Mouse (Mus musculus): ENCODE results near the gene Sectm1b. TPM values are rescaled to one million over a fixed set of nuclear protein-coding genes. Genes with fewer than 3 reads are reported as not detected.
"Not testable (repeated sequence)": the region's sequence is repeated elsewhere in the genome, so short reads cannot be mapped to it uniquely, and the experiment has no call there.

Sectm1b gene
- polyA plus RNA-seq, 1 experiment from 2014 or later = not detected

DNA sequence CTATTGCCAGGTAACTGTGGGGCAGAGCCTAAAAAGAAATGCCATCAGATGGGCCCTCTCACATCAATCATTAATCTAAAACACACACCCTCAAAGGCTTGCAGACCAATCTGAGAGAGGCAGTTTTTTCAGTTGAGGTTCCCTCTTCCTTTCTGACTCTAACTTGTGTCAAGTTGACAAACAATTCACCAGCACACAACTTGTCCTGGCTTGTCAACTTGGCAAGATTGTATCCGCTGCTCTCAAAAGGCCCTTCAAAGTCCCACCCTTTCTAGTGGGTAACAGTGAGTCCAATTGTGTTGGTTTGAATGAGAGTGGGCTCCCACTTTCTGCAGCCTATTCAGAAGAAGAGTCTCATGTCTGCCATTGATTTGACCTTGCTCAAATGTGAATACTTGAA lies 18.1 kb downstream of the Sectm1b start:
- Histone ChIP-seq H3K9ac (no peak overlapping the region), H3K27ac (replicated peaks) (no peak overlapping the region), H3K27me3 (no peaks in the 10 kb centered on the region), H3K9me3 (no peaks in the 10 kb centered on the region), H3K4me1 (replicated peaks) (no peaks in the 10 kb centered on the region), H3K36me3 (no peaks in the 10 kb centered on the region), H3K4me3 (no peak overlapping the region), H3K4me2 (no peak overlapping the region)
- no peak for ATAC-seq (ENCODE audit: low FRiP score, low read depth)
- 27% methylated on average over 1 of the region's 1 CpGs for WGBS

DNA sequence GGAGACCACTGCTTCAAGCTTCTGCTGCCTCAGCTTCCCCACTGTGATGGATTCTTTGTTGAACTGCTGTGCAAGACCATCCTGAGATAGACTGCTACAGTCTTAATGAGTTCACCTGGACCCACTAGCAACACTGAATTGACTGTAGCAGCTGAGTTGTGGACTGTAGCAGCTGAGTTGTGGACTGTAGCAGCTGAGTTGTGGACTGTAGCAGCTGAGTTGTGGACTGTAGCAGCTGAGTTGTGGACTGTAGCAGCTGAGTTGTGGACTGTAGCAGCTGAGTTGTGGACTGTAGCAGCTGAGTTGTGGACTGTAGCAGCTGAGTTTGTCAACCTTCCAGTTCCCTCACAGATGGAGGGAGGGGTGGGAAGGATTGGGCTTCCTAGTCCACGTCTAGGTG lies 20.3 kb downstream of the Sectm1b start:
- H3K36me3 ChIP-seq; ATAC-seq (ENCODE audit: low FRiP score, low read depth); H3K27ac ChIP-seq (replicated peaks); H3K27me3 ChIP-seq; H3K9ac ChIP-seq; H3K9me3 ChIP-seq; H3K4me2 ChIP-seq; H3K4me1 ChIP-seq (replicated peaks); H3K4me3 ChIP-seq: not testable (repeated sequence)
- 52% methylated on average over 1 of the region's 1 CpGs for WGBS

GRCm38 (mm10) chr11:121042480-121042879 lies 20.9 kb downstream of the Sectm1b start:
- 0 out of 2 replicates have a peak, but pooled peaks cover 2% of the 10 kb centered on the region for H3K27me3 ChIP-seq
- no peak overlapping the region for H3K4me2 ChIP-seq
- 76% methylated on average over 4 of the region's 4 CpGs for WGBS
- no peak overlapping the region for H3K4me3 ChIP-seq
- no peak overlapping the region for H3K27ac ChIP-seq (replicated peaks)
- H3K36me3 ChIP-seq = no peaks in the 10 kb centered on the region
- no peaks in the 10 kb centered on the region for H3K4me1 ChIP-seq (replicated peaks)
- H3K9me3 ChIP-seq = no peaks in the 10 kb centered on the region
- H3K9ac ChIP-seq = no peak overlapping the region
- ATAC-seq (ENCODE audit: low FRiP score, low read depth) = no peak

DNA sequence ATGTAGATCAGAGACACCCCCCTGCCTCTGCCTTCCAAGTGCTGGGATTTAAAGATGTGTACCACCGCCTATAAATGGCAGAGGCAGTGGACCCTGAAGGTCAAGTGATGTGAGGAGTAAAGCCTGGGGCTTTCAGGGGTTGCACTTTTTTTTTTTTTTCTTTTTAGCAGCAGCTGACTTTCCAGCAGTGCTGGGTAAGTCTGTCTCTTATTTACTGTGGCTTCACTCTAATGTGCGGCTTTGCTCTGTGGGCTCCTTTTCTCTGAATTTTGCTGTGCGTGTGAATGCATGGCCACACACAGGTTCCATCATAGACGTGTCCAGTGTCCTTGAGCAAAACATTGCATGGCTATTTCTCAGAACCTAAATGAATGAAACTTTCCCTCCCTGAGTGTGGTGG lies 21.7 kb downstream of the Sectm1b start:
- H3K27ac ChIP-seq (replicated peaks) = no peak overlapping the region
- no peaks in the 10 kb centered on the region for H3K4me1 ChIP-seq (replicated peaks)
- ATAC-seq (ENCODE audit: low FRiP score, low read depth) = no peak
- H3K36me3 ChIP-seq = no peaks in the 10 kb centered on the region
- 0 out of 2 replicates have a peak, but pooled peaks cover 2% of the 10 kb centered on the region for H3K27me3 ChIP-seq
- H3K4me2 ChIP-seq = no peak overlapping the region
- WGBS = 75% methylated on average over 4 of the region's 4 CpGs
- no peak overlapping the region for H3K4me3 ChIP-seq
- no peak overlapping the region for H3K9ac ChIP-seq
- no peaks in the 10 kb centered on the region for H3K9me3 ChIP-seq

- no peak for ATAC-seq (ENCODE audit: low FRiP score, low read depth)
- Histone ChIP-seq H3K27me3 (0 out of 2 replicates have a peak, but pooled peaks cover 2% of the 10 kb centered on the region), H3K4me2 (no peak overlapping the region), H3K9me3 (no peaks in the 10 kb centered on the region), H3K9ac (no peak overlapping the region), H3K27ac (replicated peaks) (no peak overlapping the region), H3K4me3 (no peak overlapping the region), H3K36me3 (no peaks in the 10 kb centered on the region), H3K4me1 (replicated peaks) (no peaks in the 10 kb centered on the region)
- WGBS = 4% methylated on average over 4 of the region's 4 CpGs
Observed at GRCm38 (mm10) chr11:121041212-121041611, 22.2 kb downstream of the Sectm1b start.

- no peak within 1 kb of the TSS for H3K27ac ChIP-seq (replicated peaks)
- H3K36me3 ChIP-seq = no peaks in the 10 kb centered on the region
- no peak within 1 kb of the TSS for H3K9ac ChIP-seq
- H3K9me3 ChIP-seq = no peaks in the 10 kb centered on the region
- H3K4me3 ChIP-seq = no peak within 1 kb of the TSS
- no peaks in the 10 kb centered on the region for H3K4me1 ChIP-seq (replicated peaks)
- no peak within 1 kb of the TSS for H3K4me2 ChIP-seq
- 0 out of 2 replicates have a peak, but pooled peaks cover 2% of the 10 kb centered on the region for H3K27me3 ChIP-seq
- WGBS = 77% methylated on average over 5 of the region's 5 CpGs
- ATAC-seq (ENCODE audit: low FRiP score, low read depth) = no peak
Observed at GRCm38 (mm10) chr11:121039302-121039701, 24.1 kb downstream of the Sectm1b start, which contains the start of gene Cd7. Cd7 (minus strand) TSS chr11:121039418.

GRCm38 (mm10) chr11:121038366-121039240 lies 24.8 kb downstream of the Sectm1b start:
- Histone ChIP-seq H3K9ac (no peak overlapping the region), H3K4me1 (replicated peaks) (no peaks in the 10 kb centered on the region), H3K4me2 (no peak overlapping the region), H3K36me3 (no peaks in the 10 kb centered on the region), H3K4me3 (no peak overlapping the region), H3K27ac (replicated peaks) (no peak overlapping the region), H3K27me3 (0 out of 2 replicates have a peak, but pooled peaks cover 2% of the 10 kb centered on the region), H3K9me3 (no peaks in the 10 kb centered on the region)
- ATAC-seq (ENCODE audit: low FRiP score, low read depth) = no peak
- 92% methylated on average over 11 of the region's 11 CpGs for WGBS

GRCm38 (mm10) chr11:121033118-121033517 lies 30.3 kb downstream of the Sectm1b start:
- H3K4me2 ChIP-seq = no peak overlapping the region
- no peaks in the 10 kb centered on the region for H3K9me3 ChIP-seq
- WGBS = 87% methylated on average over 5 of the region's 5 CpGs
- no peak overlapping the region for H3K9ac ChIP-seq
- no peaks in the 10 kb centered on the region for H3K27me3 ChIP-seq
- ATAC-seq (ENCODE audit: low FRiP score, low read depth) = no peak
- no peak overlapping the region for H3K4me3 ChIP-seq
- no peak overlapping the region for H3K27ac ChIP-seq (replicated peaks)
- H3K4me1 ChIP-seq (replicated peaks) = no peaks in the 10 kb centered on the region
- no peaks in the 10 kb centered on the region for H3K36me3 ChIP-seq

DNA sequence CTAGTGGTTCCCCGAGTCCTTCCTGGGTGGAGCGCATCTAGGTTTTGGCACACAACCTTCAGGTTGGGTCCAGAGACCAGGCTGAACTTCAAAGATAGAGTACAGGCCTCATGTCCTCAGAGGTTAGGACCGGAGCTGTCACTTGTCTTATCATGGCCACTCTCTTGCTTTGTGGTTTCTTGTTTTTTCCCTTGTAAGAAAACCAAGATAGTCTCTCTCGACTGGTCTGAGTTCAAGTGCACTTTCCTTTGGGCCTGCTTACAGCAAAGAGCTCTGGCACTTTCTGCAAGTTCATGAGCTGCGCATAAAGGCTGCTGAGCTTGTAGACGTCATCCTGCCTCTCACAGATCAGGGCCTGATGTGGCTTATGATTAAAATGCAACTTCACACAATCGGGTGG lies 36.1 kb downstream of the Sectm1b start:
- H3K27me3 ChIP-seq = no peaks in the 10 kb centered on the region
- no peak overlapping the region for H3K4me3 ChIP-seq
- ATAC-seq (ENCODE audit: low FRiP score, low read depth) = no peak
- no peaks in the 10 kb centered on the region for H3K9me3 ChIP-seq
- H3K27ac ChIP-seq (replicated peaks) = no peak overlapping the region
- WGBS = 89% methylated on average over 7 of the region's 7 CpGs
- no peak overlapping the region for H3K4me2 ChIP-seq
- no peak overlapping the region for H3K9ac ChIP-seq
- no peaks in the 10 kb centered on the region for H3K36me3 ChIP-seq
- no peaks in the 10 kb centered on the region for H3K4me1 ChIP-seq (replicated peaks)

GRCm38 (mm10) chr11:121024163-121024562 lies 39.2 kb downstream of the Sectm1b start:
- Histone ChIP-seq H3K4me1 (replicated peaks) (no peaks in the 10 kb centered on the region), H3K9me3 (no peaks in the 10 kb centered on the region), H3K4me3 (no peak overlapping the region), H3K27me3 (no peaks in the 10 kb centered on the region), H3K4me2 (no peak overlapping the region), H3K36me3 (no peaks in the 10 kb centered on the region), H3K9ac (no peak overlapping the region), H3K27ac (replicated peaks) (no peak overlapping the region)
- ATAC-seq (ENCODE audit: low FRiP score, low read depth) = no peak
- WGBS = 72% methylated on average over 6 of the region's 6 CpGs

GRCm38 (mm10) chr11:121019501-121019900 lies 43.9 kb downstream of the Sectm1b start:
- no peak for ATAC-seq (ENCODE audit: low FRiP score, low read depth)
- Histone ChIP-seq H3K4me1 (replicated peaks) (no peaks in the 10 kb centered on the region), H3K4me3 (no peak overlapping the region), H3K27me3 (no peaks in the 10 kb centered on the region), H3K4me2 (no peak overlapping the region), H3K9me3 (no peaks in the 10 kb centered on the region), H3K27ac (replicated peaks) (no peak overlapping the region), H3K36me3 (no peaks in the 10 kb centered on the region), H3K9ac (no peak overlapping the region)
- WGBS = 86% methylated on average over 5 of the region's 5 CpGs

DNA sequence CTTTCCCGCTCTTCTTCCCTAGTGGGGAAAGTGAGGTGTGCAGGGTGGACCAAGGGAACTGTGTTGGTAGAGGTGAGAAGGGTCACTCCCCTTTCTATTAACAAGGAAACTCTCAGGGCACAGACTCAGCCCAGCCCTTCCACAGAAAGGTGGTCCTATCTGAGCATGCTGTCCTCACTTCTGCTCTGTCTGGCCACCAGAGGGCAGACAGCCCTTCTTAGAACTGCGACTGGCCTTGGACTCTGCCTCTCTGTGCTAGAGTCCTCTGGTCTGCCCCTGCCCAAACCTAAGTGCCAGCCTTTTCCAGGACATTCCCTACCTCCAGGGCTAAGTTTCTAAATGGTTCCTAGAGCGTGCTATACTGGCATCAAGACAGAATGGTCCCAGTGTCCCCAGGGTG lies 45.7 kb downstream of the Sectm1b start:
- Histone ChIP-seq H3K4me3 (no peak overlapping the region), H3K27me3 (no peaks in the 10 kb centered on the region), H3K27ac (replicated peaks) (no peak overlapping the region), H3K9ac (no peak overlapping the region), H3K4me1 (replicated peaks) (no peaks in the 10 kb centered on the region), H3K4me2 (no peak overlapping the region), H3K36me3 (no peaks in the 10 kb centered on the region), H3K9me3 (no peaks in the 10 kb centered on the region)
- 42% methylated on average over 3 of the region's 3 CpGs for WGBS
- peak; percentile 73 for ATAC-seq (ENCODE audit: low FRiP score, low read depth)

Data from hindbrain, embryonic 15.5 days (tissue).